Mouse (Mus musculus) C2C12 (cell line): ENCODE measurements around the gene S100a3.

ENCODE experiments used
- CEBPB ChIP-seq: IDR thresholded peaks from one replicate; pipeline ENCODE4 v1.6.1; 2011; ENCODE audit warnings: low read depth, mild to moderate bottlenecking, control low read depth, moderate library complexity
- CTCF ChIP-seq: IDR thresholded peaks from one replicate; pipeline ENCODE4 v1.5.1; 2011; ENCODE audit not compliant: control insufficient read depth, insufficient read depth, insufficient read length
- FOSL1 ChIP-seq: IDR thresholded peaks from one replicate; pipeline ENCODE4 v1.8.0; 2011; ENCODE audit warnings: mild to moderate bottlenecking, low read length; ENCODE audit not compliant: poor library complexity, insufficient read depth, severe bottlenecking
- MAX ChIP-seq: IDR thresholded peaks from one replicate; pipeline ENCODE4 v1.6.1; 2011; ENCODE audit warnings: mild to moderate bottlenecking, control low read depth
- MYOD1 ChIP-seq: IDR thresholded peaks from one replicate; pipeline ENCODE4 v1.6.1; 2011; ENCODE audit warnings: low read depth; ENCODE audit not compliant: control insufficient read depth, insufficient read length
- MYOG ChIP-seq: IDR thresholded peaks from one replicate; pipeline ENCODE4 v1.6.1; 2011; ENCODE audit not compliant: control insufficient read depth, insufficient read length; ENCODE audit errors: extremely low read depth
- USF1 ChIP-seq: IDR thresholded peaks from one replicate; pipeline ENCODE4 v1.6.1; 2011; ENCODE audit warnings: low read depth, mild to moderate bottlenecking, control low read depth, moderate library complexity

GRCm38 (mm10) chr3:90586016-90586643 lies 25.8 kb downstream of the S100a3 start:
- TF ChIP-seq CTCF (no peak), USF1 (no peak), MAX (peak; percentile 65), MYOD1 (no peak), MYOG (no peak), CEBPB (no peak), FOSL1 (no peak)
